Mouse (Mus musculus): ENCODE data around the gene Arf3. TPM values are rescaled to one million over a fixed set of nuclear protein-coding genes. Genes with fewer than 3 reads are reported as not detected.

The Arf3 gene
- polyA plus RNA-seq, 1 experiment = 72.0 TPM

DNA sequence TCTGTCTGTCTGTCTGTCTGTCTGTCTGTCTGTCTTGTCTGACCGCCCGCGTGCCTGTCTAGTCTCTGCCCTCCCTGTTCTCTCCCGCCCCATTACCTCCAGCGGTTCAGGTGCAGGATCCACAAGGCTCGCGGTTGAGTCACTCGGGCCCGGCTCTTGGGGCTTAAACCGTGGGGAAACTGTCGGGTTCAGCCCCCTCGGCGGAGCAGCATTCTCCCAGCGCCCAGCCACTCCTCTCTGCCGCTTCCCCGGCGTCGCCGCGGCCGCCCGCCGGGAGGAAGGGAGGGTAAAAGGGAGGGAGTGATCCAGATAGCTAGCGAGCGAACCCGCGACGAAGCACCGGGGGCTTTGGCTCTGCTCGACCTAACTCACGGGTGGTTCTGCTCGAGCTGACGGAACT, 14.7 kb upstream of the Arf3 start, which contains the start of gene Wnt10b:
TSS of gene Wnt10b (minus strand) at position 389 of the 400 bp plus-strand sequence.
- H3K36me3 ChIP-seq (ENCODE audit: control insufficient read depth, insufficient read depth) = no peaks in the 10 kb centered on the region
- TF ChIP-seq POLR2A (IDR thresholded peaks at IDR 0.05; ENCODE audit: insufficient read length, low read depth) (no peak), MYOG (IDR thresholded peaks at IDR 0.05; ENCODE audit: control insufficient read depth in 1 of 3, insufficient read depth in 1 of 3, insufficient read length in 2 of 3, low read depth in 2 of 3) (no peak), E2F4 (IDR thresholded peaks at IDR 0.05; ENCODE audit: insufficient read depth) (no peak), TCF12 (IDR thresholded peaks at IDR 0.05; ENCODE audit: insufficient read depth, poor library complexity, severe bottlenecking) (no peak), MAX (IDR thresholded peaks at IDR 0.05; ENCODE audit: low read depth) (no peak), MYOD1 (IDR thresholded peaks at IDR 0.05; ENCODE audit: control insufficient read depth in 1 of 3, insufficient read length in 2 of 3, low read depth in 2 of 3) (no peak), POLR2AphosphoS2 (IDR thresholded peaks at IDR 0.05; ENCODE audit: insufficient read length, low read depth) (no peak), TCF3 (IDR thresholded peaks at IDR 0.05; ENCODE audit: insufficient read length, low read depth) (no peak), REST (IDR thresholded peaks at IDR 0.05; ENCODE audit: insufficient read depth, insufficient read length) (no peak), SRF (IDR thresholded peaks at IDR 0.05; ENCODE audit: control insufficient read depth, insufficient read length, low read depth) (no peak), USF1 (IDR thresholded peaks at IDR 0.05; ENCODE audit: low read depth) (no peak), CEBPB (IDR thresholded peaks at IDR 0.05; ENCODE audit: insufficient read depth, poor library complexity, severe bottlenecking) (no peak)
- no peak within 1 kb of the TSS for H3ac ChIP-seq (ENCODE audit: control insufficient read depth, insufficient read length)
- peak within 1 kb of the TSS; percentile 33 for H3K4me3 ChIP-seq
- H3K79me2 ChIP-seq (ENCODE audit: control insufficient read depth, insufficient read depth) = no peaks in the 10 kb centered on the region
- peak within 1 kb of the TSS; percentile 93 for H3K4me2 ChIP-seq (ENCODE audit: low read depth)
- H3K27me3 ChIP-seq (ENCODE audit: control insufficient read depth, insufficient read depth, insufficient read length) = no peaks in the 10 kb centered on the region

GRCm38 (mm10) chr15:98777005-98777616, 14.1 kb upstream of the Arf3 start:
- no peaks in the 10 kb centered on the region for H3K27me3 ChIP-seq (ENCODE audit: control insufficient read depth, insufficient read depth, insufficient read length)
- no peak for TF ChIP-seq TCF3 (IDR thresholded peaks at IDR 0.05; ENCODE audit: insufficient read length, low read depth)
- TF ChIP-seq CEBPB (IDR thresholded peaks at IDR 0.05; ENCODE audit: insufficient read depth, poor library complexity, severe bottlenecking) = no peak
- TF ChIP-seq USF1 (IDR thresholded peaks at IDR 0.05; ENCODE audit: low read depth) = no peak
- no peak for TF ChIP-seq MYOG (IDR thresholded peaks at IDR 0.05; ENCODE audit: control insufficient read depth in 1 of 3, insufficient read depth in 1 of 3, insufficient read length in 2 of 3, low read depth in 2 of 3)
- TF ChIP-seq REST (IDR thresholded peaks at IDR 0.05; ENCODE audit: insufficient read depth, insufficient read length) = no peak
- TF ChIP-seq POLR2A (IDR thresholded peaks at IDR 0.05; ENCODE audit: insufficient read length, low read depth) = no peak
- no peak for TF ChIP-seq POLR2AphosphoS2 (IDR thresholded peaks at IDR 0.05; ENCODE audit: insufficient read length, low read depth)
- TF ChIP-seq MAX (IDR thresholded peaks at IDR 0.05; ENCODE audit: low read depth) = no peak
- no peak for TF ChIP-seq MYOD1 (IDR thresholded peaks at IDR 0.05; ENCODE audit: control insufficient read depth in 1 of 3, insufficient read length in 2 of 3, low read depth in 2 of 3)
- no peak for TF ChIP-seq E2F4 (IDR thresholded peaks at IDR 0.05; ENCODE audit: insufficient read depth)
- TF ChIP-seq SRF (IDR thresholded peaks at IDR 0.05; ENCODE audit: control insufficient read depth, insufficient read length, low read depth) = no peak
- TF ChIP-seq TCF12 (IDR thresholded peaks at IDR 0.05; ENCODE audit: insufficient read depth, poor library complexity, severe bottlenecking) = no peak
- H3ac ChIP-seq (ENCODE audit: control insufficient read depth, insufficient read length) = no peak overlapping the region
- H3K36me3 ChIP-seq (ENCODE audit: control insufficient read depth, insufficient read depth) = no peaks in the 10 kb centered on the region
- no peaks in the 10 kb centered on the region for H3K79me2 ChIP-seq (ENCODE audit: control insufficient read depth, insufficient read depth)
- peak overlapping the region; percentile 33 for H3K4me3 ChIP-seq
- peak overlapping the region; percentile 93 for H3K4me2 ChIP-seq (ENCODE audit: low read depth)

GRCm38 (mm10) chr15:98776280-98777004, 13.4 kb upstream of the Arf3 start:
- TF ChIP-seq TCF3 (IDR thresholded peaks at IDR 0.05; ENCODE audit: insufficient read length, low read depth) (no peak), POLR2AphosphoS2 (IDR thresholded peaks at IDR 0.05; ENCODE audit: insufficient read length, low read depth) (no peak), POLR2A (IDR thresholded peaks at IDR 0.05; ENCODE audit: insufficient read length, low read depth) (no peak), MYOG (IDR thresholded peaks at IDR 0.05; ENCODE audit: control insufficient read depth in 1 of 3, insufficient read depth in 1 of 3, insufficient read length in 2 of 3, low read depth in 2 of 3) (peak in 2 of 3 experiments; percentile 72 to 74), REST (IDR thresholded peaks at IDR 0.05; ENCODE audit: insufficient read depth, insufficient read length) (no peak), CEBPB (IDR thresholded peaks at IDR 0.05; ENCODE audit: insufficient read depth, poor library complexity, severe bottlenecking) (no peak), MYOD1 (IDR thresholded peaks at IDR 0.05; ENCODE audit: control insufficient read depth in 1 of 3, insufficient read length in 2 of 3, low read depth in 2 of 3) (peak in 2 of 3 experiments; percentile 78 to 90), MAX (IDR thresholded peaks at IDR 0.05; ENCODE audit: low read depth) (no peak), USF1 (IDR thresholded peaks at IDR 0.05; ENCODE audit: low read depth) (no peak), TCF12 (IDR thresholded peaks at IDR 0.05; ENCODE audit: insufficient read depth, poor library complexity, severe bottlenecking) (no peak)
- Histone ChIP-seq H3ac (ENCODE audit: control insufficient read depth, insufficient read length) (no peak overlapping the region), H3K27me3 (ENCODE audit: control insufficient read depth, insufficient read depth, insufficient read length) (no peaks in the 10 kb centered on the region), H3K79me2 (ENCODE audit: control insufficient read depth, insufficient read depth) (no peaks in the 10 kb centered on the region), H3K36me3 (ENCODE audit: control insufficient read depth, insufficient read depth) (no peaks in the 10 kb centered on the region), H3K4me2 (ENCODE audit: low read depth) (no peak overlapping the region), H3K4me3 (no peak overlapping the region)

GRCm38 (mm10) chr15:98775533-98775932, 12.5 kb upstream of the Arf3 start:
- no peak overlapping the region for H3K4me3 ChIP-seq
- TF ChIP-seq REST (IDR thresholded peaks at IDR 0.05; ENCODE audit: insufficient read depth, insufficient read length) (no peak), MYOD1 (IDR thresholded peaks at IDR 0.05; ENCODE audit: control insufficient read depth in 1 of 3, insufficient read length in 2 of 3, low read depth in 2 of 3) (peak in 1 of 3 experiments; percentile 14), MAX (IDR thresholded peaks at IDR 0.05; ENCODE audit: low read depth) (no peak), USF1 (IDR thresholded peaks at IDR 0.05; ENCODE audit: low read depth) (no peak)
- no peaks in the 10 kb centered on the region for H3K27me3 ChIP-seq (ENCODE audit: control insufficient read depth, insufficient read depth, insufficient read length)
- no peaks in the 10 kb centered on the region for H3K79me2 ChIP-seq (ENCODE audit: control insufficient read depth, insufficient read depth)
- no peak overlapping the region for H3K4me2 ChIP-seq (ENCODE audit: low read depth)
- H3ac ChIP-seq (ENCODE audit: control insufficient read depth, insufficient read length) = no peak overlapping the region
- no peaks in the 10 kb centered on the region for H3K36me3 ChIP-seq (ENCODE audit: control insufficient read depth, insufficient read depth)
